Mouse (Mus musculus) right cerebral cortex, postnatal 14 days (tissue): ENCODE measurements around the gene Rgp1.
"Not testable (repeated sequence)": the region's sequence is repeated elsewhere in the genome, so short reads cannot be mapped to it uniquely, and the experiment has no call there.

Experiments used
- DNase-seq: peaks from one replicate; pipeline ENCODE4 v3.0.0; 2022

Rgp1 gene

GRCm38 (mm10) chr4:43578376-43579204, at the start of gene Rgp1, which contains the start of gene Gba2:
Gene Rgp1 (plus strand): TSS chr4:43578715.
Gene Gba2 (minus strand): TSS chr4:43578873.
- peak; percentile 81 for DNase-seq

DNA sequence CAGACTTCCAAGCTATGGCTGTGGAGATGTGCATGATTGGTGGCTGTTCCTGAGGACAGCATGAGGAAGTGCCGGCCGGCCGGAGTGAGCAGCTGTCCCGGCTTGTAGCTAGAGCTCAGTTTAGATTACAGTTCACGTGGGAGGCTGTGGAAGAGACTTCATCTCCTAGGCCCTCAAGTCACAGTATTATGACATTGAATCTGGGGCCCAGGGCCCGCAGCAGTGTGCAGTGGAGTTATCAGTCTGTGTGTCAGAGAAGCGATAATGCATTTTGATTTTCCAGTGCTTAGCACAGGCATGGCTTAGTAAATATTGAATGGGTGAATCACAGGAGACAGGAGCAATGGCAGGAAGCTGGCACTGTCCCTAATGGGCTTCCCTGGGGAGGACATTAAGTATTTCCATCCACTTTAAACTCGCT, 48.4 kb upstream of the Rgp1 start:
- DNase-seq: no peak

DNA sequence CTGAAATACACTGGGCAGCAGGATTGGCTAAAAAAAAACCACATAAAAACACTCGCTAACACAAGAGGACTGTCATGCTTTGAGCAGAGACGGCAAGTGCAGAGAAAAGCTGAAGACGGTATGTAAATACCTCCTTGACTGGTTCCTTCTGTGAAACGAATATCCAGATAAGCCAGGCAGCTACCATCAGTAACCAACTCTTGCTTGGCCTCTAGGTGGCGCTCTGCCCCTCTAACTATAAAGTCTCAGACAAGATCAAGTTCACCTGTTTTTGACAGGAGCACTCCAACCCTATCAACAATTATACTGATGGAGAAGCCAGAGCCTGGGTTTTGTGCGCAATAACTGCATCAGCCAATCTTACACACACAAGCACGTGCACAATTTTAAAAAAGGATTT, 47.9 kb upstream of the Rgp1 start:
- peak; percentile 85 for DNase-seq

GRCm38 (mm10) chr4:43533270-43533669, 45.2 kb upstream of the Rgp1 start:
- no peak for DNase-seq

DNA sequence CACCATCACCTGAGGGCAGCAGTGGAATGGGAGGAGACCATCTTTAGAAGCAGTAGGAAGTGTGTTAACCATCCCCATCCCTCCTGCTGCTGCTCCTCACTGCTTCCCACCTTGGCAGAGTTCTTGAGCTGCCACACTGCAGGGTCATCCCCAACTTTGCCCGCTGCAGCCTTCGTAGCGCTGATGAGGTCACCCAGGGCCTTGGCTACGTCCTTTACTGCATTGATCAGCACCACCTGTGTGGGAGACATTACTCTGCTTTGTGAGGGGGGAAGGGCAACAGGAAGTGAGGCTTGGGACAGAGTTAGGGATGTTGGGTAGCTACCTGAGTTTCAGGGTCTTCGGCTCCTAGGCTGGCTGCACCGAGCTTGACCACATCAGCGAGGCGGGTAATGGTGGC, 42.9 kb upstream of the Rgp1 start:
- DNase-seq: no peak

GRCm38 (mm10) chr4:43536031-43536430, 42.5 kb upstream of the Rgp1 start:
- DNase-seq: no peak

- DNase-seq: no peak
Observed at GRCm38 (mm10) chr4:43542044-43542443, 36.5 kb upstream of the Rgp1 start.

DNA sequence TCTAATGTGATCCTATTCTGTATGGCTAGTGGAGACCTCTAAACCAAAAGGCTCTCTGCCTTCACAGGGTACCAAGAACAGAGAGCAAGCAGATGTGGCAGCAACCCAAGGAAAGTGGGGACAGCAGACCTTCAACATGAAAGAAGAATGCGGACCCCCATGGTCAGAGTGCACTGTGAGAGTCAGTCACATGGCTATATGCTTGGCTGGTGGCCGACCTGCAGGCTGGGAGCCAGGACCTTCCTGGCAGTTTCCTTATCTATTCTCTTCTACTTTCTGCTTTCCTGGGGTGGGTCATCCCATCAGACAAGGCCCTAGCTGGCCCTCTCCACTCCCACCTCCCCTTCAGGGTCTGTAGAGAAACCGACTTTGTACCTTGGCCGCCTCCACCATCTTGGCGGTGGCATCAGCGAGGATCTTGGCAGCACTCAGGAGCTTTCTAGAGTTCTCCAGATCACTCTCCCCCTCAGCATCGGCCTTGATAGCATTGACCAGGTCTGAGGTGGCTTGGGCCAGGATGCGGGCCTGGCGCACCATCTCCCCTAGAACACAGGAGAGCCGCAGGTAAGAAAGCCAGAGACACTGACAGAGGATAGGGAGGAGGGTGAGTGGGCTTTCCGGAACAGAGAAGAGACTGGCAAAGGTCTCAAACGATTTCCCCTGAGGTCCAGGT, 32.0 kb upstream of the Rgp1 start:
- no peak for DNase-seq

GRCm38 (mm10) chr4:43547160-43547559, 31.4 kb upstream of the Rgp1 start:
- DNase-seq: no peak

- no peak for DNase-seq
Observed at GRCm38 (mm10) chr4:43549055-43549454, 29.5 kb upstream of the Rgp1 start.

GRCm38 (mm10) chr4:43551854-43552253, 26.7 kb upstream of the Rgp1 start:
- not testable (repeated sequence) for DNase-seq

GRCm38 (mm10) chr4:43552437-43552836, 26.1 kb upstream of the Rgp1 start:
- no peak for DNase-seq

DNA sequence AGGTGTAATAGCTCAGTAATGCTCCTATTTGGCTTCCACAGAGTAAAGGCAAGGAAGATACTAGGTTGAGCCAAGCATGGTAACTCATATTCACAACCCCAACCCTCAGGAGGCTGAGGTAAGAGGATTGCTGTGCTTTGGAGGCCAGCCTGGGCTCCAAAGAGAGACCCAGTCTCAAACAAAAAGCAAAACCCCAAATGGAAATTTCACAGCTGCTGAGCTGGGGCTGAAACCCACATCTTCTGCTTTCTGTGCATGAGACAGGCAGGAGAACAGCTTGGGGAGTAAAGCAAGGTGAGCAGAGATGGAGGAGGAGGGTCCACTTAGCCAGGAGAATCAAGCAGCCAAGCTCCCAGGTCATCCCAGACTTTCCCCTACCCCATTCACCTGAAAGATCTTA, 24.6 kb upstream of the Rgp1 start:
- no peak for DNase-seq

DNA sequence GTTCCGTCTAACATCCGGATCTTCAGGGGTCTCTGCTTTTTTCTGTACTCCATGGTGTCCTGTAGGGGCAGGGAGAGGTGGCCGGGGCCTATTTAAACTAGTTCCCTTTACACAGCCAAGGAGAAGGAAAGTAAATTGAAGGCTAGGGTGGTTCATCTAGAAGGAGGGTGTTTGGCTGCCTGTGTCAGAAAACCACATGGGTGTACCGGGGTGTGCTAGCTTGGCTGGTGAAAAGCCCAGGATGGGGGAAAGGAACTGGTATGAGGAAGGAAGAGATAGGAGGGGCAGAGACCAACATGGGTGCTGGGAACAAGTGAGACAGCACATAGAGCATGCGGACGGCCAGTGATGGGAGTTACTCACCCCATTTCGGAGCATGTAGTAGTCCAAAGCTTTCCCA, 22.6 kb upstream of the Rgp1 start:
- no peak for DNase-seq

- DNase-seq: no peak
Observed at GRCm38 (mm10) chr4:43558028-43558630, 20.4 kb upstream of the Rgp1 start.

DNA sequence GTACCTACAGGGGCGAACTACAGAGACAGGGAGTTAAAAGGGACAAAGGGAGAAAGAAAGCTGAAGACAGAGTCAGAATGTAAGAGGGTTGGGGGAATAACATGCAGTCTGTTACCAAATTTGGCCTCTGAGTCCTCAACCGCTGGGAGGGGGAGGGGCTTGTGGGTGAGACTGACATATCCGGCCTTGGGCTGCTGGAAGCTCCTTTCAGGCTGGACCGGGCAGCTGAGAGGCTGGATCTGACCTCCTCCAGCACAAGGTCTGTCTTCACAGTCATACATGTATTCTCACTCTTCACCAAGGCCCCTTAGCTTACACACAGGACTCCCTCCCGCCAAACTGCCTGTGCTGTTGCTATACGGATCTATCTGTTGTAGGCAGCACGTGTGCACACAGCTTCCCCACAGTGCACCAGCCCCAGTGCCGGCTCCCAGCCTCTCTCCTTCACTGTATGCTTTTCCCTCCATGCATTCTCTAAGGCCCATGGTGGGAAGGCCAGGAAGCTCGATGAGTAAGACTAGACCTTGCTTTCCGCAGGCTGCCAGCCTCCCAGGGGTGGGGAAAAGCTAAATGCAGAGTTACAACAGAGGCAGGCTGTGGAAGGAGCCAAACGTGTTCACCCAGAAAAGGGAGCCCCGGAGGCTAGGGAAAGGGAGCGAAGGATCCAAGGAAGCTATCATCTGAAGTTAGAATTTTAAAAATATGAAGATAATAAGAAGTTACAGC, 19.7 kb upstream of the Rgp1 start:
- peak; percentile 44 for DNase-seq

DNA sequence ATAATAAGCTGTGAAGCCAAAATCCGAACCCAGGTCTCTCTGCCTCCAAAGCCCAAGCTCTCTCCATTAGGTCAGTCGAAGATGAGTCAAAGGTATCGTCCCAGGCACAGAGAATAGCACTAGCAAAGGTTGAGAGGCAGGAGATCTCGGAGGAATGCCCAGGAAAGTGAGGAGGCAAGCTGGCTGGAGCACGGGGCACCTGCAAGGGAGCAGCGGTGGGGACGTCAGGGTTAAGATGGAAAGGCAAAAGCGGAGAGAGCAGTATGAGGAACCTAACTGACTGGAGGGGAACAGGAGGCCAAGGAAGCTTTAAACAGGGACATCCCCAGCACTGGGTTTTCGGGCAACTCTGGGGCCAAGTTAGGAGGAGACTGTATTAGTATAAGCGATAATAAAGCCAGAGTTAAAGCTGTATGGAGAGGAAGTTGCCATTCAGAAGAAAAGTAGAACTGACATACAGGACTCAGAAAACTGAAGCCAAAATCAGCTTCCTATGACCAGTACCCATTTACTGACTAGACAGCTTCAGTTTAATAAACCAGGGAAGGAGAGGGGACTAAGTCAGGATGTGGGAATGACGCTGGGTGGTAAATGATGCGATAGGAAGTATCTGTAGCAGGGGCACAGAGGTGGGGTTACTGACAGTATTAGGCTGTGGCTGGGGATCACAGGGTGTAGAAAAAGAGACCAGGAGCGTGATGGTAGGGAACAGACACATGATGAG, 18.8 kb upstream of the Rgp1 start:
- no peak for DNase-seq

DNA sequence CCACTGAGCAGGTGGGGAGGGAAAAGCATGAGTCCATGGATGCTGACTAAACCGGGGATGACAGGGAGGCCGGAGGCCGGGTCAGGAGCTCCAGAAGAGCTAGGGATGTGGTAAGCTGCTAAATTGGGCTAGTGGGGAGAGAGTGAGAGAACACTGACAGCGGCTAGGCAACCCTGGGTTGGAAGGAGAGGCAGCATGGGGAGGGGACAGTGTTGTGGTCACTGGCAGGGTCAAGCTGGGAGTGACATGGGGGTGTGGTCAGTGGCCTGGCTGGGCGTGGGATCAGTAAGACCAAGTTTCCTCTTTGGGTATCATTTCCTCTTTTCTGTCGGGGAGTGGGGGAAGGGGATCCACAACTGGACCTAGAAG, 18.3 kb upstream of the Rgp1 start:
- no peak for DNase-seq

DNA sequence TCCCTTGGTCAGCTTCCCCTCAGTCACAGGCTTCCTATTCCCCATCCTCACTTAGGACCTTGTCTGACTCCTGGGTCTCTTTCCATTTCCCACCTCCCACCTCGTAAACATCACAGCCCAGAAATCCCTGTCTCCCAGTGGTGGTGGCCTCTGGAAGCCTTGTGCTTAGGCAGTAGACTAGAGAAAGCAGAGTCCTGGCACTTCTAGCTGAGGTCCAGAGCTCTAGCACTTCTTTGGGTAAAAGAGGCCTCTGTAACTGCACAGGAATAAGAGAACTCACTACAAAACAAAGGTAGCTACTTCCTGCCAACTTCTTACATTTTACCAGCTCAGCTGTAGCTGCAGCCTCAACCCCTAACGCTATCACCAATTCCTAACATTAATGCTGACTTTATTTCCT, 17.5 kb upstream of the Rgp1 start:
- DNase-seq: no peak

GRCm38 (mm10) chr4:43561436-43561996, 17.0 kb upstream of the Rgp1 start:
- no peak for DNase-seq

- peak; percentile 91 for DNase-seq
Observed at GRCm38 (mm10) chr4:43561997-43562768, 16.3 kb upstream of the Rgp1 start, which contains the start of the genes Creb3 and Tln1. Gene Creb3 (plus strand): TSS chr4:43562332. Gene Tln1 (minus strand): TSS chr4:43562691.
